In genomic region chr16:13376947-13377486, GRCm38 (mm10) we compare ENCODE assay signal across 14 mouse cellular contexts.
"Had no signal": no experiment of that assay in that cellular context is flagged by ENCODE, and none has a peak within 500 bp of the region (broad histone marks: within the 10 kb centered on the region; RNA-seq: fewer than 3 reads in every experiment).

No protein-coding gene starts in this region.

- H3K27me3 ChIP-seq: limb, embryonic 13.5 days; midbrain, embryonic 12.5 days; neural tube, embryonic 13.5 days had no signal

- H3K4me2 ChIP-seq: limb, embryonic 13.5 days; midbrain, embryonic 12.5 days; neural tube, embryonic 13.5 days had no signal

- DNase-seq: kidney, postnatal 14 days; layer of hippocampus, postnatal 36 days; left cerebral cortex, postnatal 4 days; lung, adult 18-20 months; retina, postnatal 1 day; right cerebral cortex, postnatal 4 days; spleen, adult 18-20 months; thymus, adult 2 months; thymus, postnatal 25 days had no signal

- ATAC-seq: midbrain, embryonic 16.5 days had no signal

- H3K9me3 ChIP-seq: limb, embryonic 13.5 days; midbrain, embryonic 12.5 days; neural tube, embryonic 13.5 days had no signal

- H3K27ac ChIP-seq: limb, embryonic 13.5 days; liver, embryonic 14.5 days; midbrain, embryonic 12.5 days; neural tube, embryonic 13.5 days had no signal

- H3K9ac ChIP-seq: limb, embryonic 13.5 days; liver, embryonic 14.5 days; midbrain, embryonic 12.5 days; neural tube, embryonic 13.5 days had no signal

- H3K4me3 ChIP-seq: limb, embryonic 13.5 days; midbrain, embryonic 12.5 days; neural tube, embryonic 13.5 days had no signal

- H3K36me3 ChIP-seq: midbrain, embryonic 12.5 days; neural tube, embryonic 13.5 days had no signal
